Mouse (Mus musculus): ENCODE data around the gene Batf. TPM values are rescaled to one million over a fixed set of nuclear protein-coding genes. Genes with fewer than 3 reads are reported as not detected.
"Not testable (repeated sequence)": the region's sequence is repeated elsewhere in the genome, so short reads cannot be mapped to it uniquely, and the experiment has no call there.

Gene Batf
- polyA plus RNA-seq, 1 experiment from 2014 or later, result 7.6 TPM

DNA sequence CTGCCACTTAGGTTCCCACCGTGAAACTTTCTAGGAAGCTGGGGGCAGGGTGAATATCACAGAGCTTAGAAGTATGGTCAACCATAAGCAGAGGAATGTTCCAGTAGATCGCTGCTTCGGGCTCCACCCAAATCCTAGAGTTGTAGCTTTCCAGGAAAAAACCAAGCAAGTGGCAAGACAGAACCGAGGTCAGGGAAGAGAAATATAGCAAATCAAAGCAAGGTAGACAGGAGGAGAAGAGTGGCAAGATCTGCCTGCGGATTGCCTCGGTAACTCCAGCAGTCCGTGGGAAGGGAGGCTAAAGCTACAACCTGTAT is 706 bp downstream of the Batf start:
- H3K4me3 ChIP-seq, result peak overlapping the region; percentile 38
- H3K27ac ChIP-seq, result no peak overlapping the region
- H3K9ac ChIP-seq, result peak overlapping the region; percentile 62; the same call in 1 of the 2 replicates
- no peak for ATAC-seq (ENCODE audit: insufficient number of reproducible peaks, insufficient read depth, low FRiP score, low TSS enrichment, low read depth)
- peak overlapping the region; percentile 64 for H3K4me2 ChIP-seq
- no peaks in the 10 kb centered on the region for H3K36me3 ChIP-seq
- peaks cover 19% of the 10 kb centered on the region for H3K4me1 ChIP-seq
- peaks cover 6% of the 10 kb centered on the region; the same call in 1 of the 2 replicates for H3K27me3 ChIP-seq
- 63% methylated on average over 7 of the region's 7 CpGs for WGBS
- no peaks in the 10 kb centered on the region for H3K9me3 ChIP-seq

DNA sequence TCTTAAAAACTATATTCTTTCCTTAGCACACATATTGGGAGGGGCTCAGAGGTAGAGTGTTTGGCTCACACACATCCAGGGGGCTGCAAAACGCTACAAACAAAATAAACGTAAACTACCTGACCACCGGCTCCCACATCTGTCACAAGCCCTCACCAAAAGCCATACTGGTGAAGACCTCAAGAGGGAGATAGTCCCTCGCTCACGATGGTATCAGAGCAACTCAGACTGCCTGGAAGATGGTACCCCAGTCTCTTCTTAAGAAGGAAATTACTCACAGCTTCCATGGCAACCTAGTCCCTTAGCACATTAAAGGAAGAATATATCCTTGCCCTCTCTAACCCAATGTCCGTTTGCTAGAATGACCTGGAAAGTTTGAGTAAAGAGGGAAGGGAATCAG is 1.4 kb downstream of the Batf start:
- Histone ChIP-seq H3K27ac (no peak overlapping the region), H3K4me2 (no peak overlapping the region), H3K4me3 (no peak overlapping the region), H3K9me3 (no peaks in the 10 kb centered on the region), H3K4me1 (peaks cover 19% of the 10 kb centered on the region), H3K9ac (no peak overlapping the region), H3K36me3 (no peaks in the 10 kb centered on the region), H3K27me3 (peaks cover 6% of the 10 kb centered on the region; the same call in 1 of the 2 replicates)
- no peak for ATAC-seq (ENCODE audit: insufficient number of reproducible peaks, insufficient read depth, low FRiP score, low TSS enrichment, low read depth)
- 78% methylated on average over 6 of the region's 6 CpGs for WGBS

- H3K4me3 ChIP-seq, result no peak overlapping the region
- no peaks in the 10 kb centered on the region for H3K9me3 ChIP-seq
- no peaks in the 10 kb centered on the region for H3K36me3 ChIP-seq
- 92% methylated on average over 2 of the region's 2 CpGs for WGBS
- no peak overlapping the region for H3K9ac ChIP-seq
- H3K4me2 ChIP-seq, result no peak overlapping the region
- ATAC-seq (ENCODE audit: insufficient number of reproducible peaks, insufficient read depth, low FRiP score, low TSS enrichment, low read depth), result no peak
- H3K4me1 ChIP-seq, result peaks cover 3% of the 10 kb centered on the region
- no peak overlapping the region for H3K27ac ChIP-seq
- no peaks in the 10 kb centered on the region for H3K27me3 ChIP-seq
Measured at GRCm38 (mm10) chr12:85695787-85696186, 9.3 kb downstream of the Batf start.

DNA sequence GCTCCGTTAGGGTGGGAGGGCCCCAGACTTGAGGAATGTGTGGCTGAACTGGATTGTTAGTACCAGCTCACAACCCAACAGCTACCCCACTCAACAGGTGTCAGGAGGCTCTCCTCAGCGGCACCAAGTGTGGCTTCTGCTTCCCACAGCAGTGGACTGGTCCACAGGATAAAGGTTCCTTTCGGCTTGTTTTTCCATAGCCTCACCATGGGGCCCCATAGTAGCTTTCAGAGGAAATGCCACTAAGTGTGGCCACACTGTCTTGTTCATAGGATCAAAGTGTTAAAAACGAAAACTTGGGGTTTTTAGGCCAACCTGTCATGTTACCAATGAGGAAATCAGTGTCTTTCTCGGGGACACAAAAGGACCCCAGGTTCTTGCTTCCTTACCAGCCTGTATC is 10.0 kb downstream of the Batf start:
- Histone ChIP-seq H3K9me3 (no peaks in the 10 kb centered on the region), H3K4me3 (no peak overlapping the region), H3K4me2 (no peak overlapping the region), H3K27me3 (no peaks in the 10 kb centered on the region), H3K4me1 (peaks cover 3% of the 10 kb centered on the region), H3K36me3 (no peaks in the 10 kb centered on the region), H3K27ac (no peak overlapping the region), H3K9ac (no peak overlapping the region)
- 85% methylated on average over 5 of the region's 5 CpGs for WGBS
- ATAC-seq (ENCODE audit: insufficient number of reproducible peaks, insufficient read depth, low FRiP score, low TSS enrichment, low read depth), result no peak

DNA sequence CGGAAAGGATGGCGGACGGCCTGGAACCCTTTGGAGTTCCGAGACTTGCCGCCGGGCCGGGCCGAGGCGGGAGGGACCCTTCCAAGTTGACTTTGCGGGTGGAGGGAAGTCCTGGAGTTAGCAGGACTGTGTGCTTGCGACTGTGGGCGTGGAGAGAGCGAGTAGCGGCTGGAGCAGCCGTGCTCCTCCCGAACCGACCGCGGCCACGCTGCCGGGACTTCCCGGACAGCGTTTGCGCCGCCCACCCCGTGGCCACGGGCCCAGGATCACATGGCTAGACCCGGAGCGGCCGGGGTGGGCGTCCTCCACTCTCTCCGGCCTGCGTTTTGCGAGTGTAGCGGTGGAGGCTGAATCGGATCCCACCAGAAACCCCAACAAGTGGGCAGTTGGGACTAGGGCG is 11.7 kb downstream of the Batf start:
- H3K4me1 ChIP-seq, H3K36me3 ChIP-seq, H3K27ac ChIP-seq, H3K9ac ChIP-seq, H3K27me3 ChIP-seq, H3K9me3 ChIP-seq: not testable (repeated sequence)
- peak overlapping the region; percentile 47 for H3K4me2 ChIP-seq
- peak overlapping the region; percentile 30 for H3K4me3 ChIP-seq
- peak; percentile 76; the same call in 1 of the 2 replicates for ATAC-seq (ENCODE audit: insufficient number of reproducible peaks, insufficient read depth, low FRiP score, low TSS enrichment, low read depth)
- 32% methylated on average over 13 of the region's 37 CpGs for WGBS

DNA sequence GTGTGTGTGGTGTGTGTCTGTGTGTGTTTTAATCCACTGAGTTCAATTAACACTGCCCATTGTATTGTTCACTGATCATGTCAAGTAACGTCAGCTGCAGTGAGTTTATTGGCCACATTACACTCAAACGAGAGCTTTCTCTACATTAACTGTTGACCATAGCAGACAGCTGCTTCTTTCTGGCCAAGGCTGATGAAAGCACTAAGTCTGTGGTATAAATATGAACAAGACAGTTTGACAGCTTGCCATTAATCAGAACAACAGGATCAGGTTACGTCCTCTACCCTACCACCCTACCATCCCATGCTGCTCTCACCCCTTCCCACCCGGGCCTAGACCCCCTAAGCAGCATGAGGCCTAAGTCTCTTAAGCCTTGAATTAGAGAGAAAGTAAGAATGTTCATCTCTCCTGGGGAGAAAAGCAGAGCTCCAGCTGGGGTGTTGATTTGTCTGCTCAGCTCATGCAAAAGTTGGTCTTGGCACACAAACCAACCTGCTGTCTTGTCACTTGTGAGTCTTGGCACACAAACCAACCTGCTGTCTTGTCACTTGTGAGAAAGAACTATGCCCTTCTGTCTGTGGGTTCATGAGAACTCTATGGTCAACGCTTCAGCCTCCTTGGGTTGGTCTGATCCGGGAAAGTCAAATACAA is 13.8 kb downstream of the Batf start:
- no peak overlapping the region for H3K4me3 ChIP-seq
- no peaks in the 10 kb centered on the region for H3K36me3 ChIP-seq
- no peak overlapping the region for H3K9ac ChIP-seq
- no peaks in the 10 kb centered on the region for H3K9me3 ChIP-seq
- H3K4me1 ChIP-seq, result peaks cover 10% of the 10 kb centered on the region
- H3K27ac ChIP-seq, result no peak overlapping the region
- 68% methylated on average over 6 of the region's 6 CpGs for WGBS
- no peak overlapping the region for H3K4me2 ChIP-seq
- no peak for ATAC-seq (ENCODE audit: insufficient number of reproducible peaks, insufficient read depth, low FRiP score, low TSS enrichment, low read depth)
- H3K27me3 ChIP-seq, result no peaks in the 10 kb centered on the region

GRCm38 (mm10) chr12:85700842-85701223 is 14.4 kb downstream of the Batf start:
- peaks cover 16% of the 10 kb centered on the region for H3K4me1 ChIP-seq
- H3K27me3 ChIP-seq, result 0 out of 2 replicates have a peak, but pooled peaks cover under 1% of the 10 kb centered on the region
- H3K36me3 ChIP-seq, result no peaks in the 10 kb centered on the region
- no peak overlapping the region for H3K27ac ChIP-seq
- no peaks in the 10 kb centered on the region for H3K9me3 ChIP-seq
- no peak for ATAC-seq (ENCODE audit: insufficient number of reproducible peaks, insufficient read depth, low FRiP score, low TSS enrichment, low read depth)
- H3K9ac ChIP-seq, result no peak overlapping the region
- no peak overlapping the region for H3K4me3 ChIP-seq
- no peak overlapping the region for H3K4me2 ChIP-seq
- 87% methylated on average over 7 of the region's 7 CpGs for WGBS

DNA sequence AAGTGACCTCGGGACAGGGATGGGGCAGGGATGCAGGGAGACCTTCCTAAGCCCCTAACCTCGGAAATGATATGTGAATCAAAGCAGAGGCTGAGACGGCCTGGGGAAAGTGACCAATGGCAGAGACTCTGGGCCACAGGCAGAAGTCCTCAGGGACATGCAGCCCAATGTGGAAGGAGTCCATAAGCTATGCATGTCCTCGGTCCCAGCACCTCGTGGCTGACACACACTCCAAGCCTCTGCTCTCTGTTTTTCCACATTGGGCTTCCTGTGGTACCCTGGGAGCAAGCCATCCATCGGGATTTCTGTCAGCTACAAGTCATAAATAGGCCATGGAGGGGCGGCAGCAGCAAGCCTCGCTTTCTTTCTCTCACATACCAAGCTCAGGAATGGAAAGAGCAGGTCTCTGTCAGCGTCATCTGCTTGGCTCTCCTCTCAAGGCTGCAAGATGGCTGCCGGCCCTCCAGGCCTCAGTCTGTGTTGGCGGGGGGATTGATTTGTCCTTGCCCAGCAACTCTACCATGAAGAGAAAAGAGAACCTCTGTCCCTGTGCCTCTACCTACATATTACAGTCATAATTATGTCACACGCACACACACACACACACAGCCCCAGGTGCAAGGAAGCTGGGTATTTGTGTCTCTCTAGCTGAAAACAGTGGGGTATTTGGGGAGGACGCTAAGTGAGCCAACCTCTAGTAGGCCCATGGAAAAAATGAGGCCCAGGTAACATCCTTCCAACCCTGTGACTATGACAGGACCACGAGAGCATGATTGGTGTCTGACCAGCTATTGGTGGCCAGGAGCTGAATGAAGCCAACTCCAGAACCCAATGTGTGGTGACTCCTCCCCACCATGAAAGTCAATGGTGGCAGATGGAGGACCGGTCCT is 15.9 kb downstream of the Batf start:
- WGBS, result 83% methylated on average over 15 of the region's 15 CpGs
- no peak overlapping the region for H3K9ac ChIP-seq
- no peak overlapping the region for H3K27ac ChIP-seq
- peaks cover 13% of the 10 kb centered on the region for H3K27me3 ChIP-seq
- H3K36me3 ChIP-seq, result no peaks in the 10 kb centered on the region
- H3K9me3 ChIP-seq, result no peaks in the 10 kb centered on the region
- H3K4me2 ChIP-seq, result no peak overlapping the region
- no peak overlapping the region for H3K4me3 ChIP-seq
- ATAC-seq (ENCODE audit: insufficient number of reproducible peaks, insufficient read depth, low FRiP score, low TSS enrichment, low read depth), result no peak
- peaks cover 27% of the 10 kb centered on the region for H3K4me1 ChIP-seq

GRCm38 (mm10) chr12:85703507-85703906 is 17.0 kb downstream of the Batf start:
- H3K36me3 ChIP-seq, result no peaks in the 10 kb centered on the region
- no peak overlapping the region for H3K9ac ChIP-seq
- H3K4me2 ChIP-seq, result no peak overlapping the region
- ATAC-seq (ENCODE audit: insufficient number of reproducible peaks, insufficient read depth, low FRiP score, low TSS enrichment, low read depth), result no peak
- no peak overlapping the region for H3K4me3 ChIP-seq
- no peak overlapping the region for H3K27ac ChIP-seq
- peaks cover 16% of the 10 kb centered on the region for H3K27me3 ChIP-seq
- H3K9me3 ChIP-seq, result no peaks in the 10 kb centered on the region
- H3K4me1 ChIP-seq, result peaks cover 27% of the 10 kb centered on the region
- 60% methylated on average over 3 of the region's 3 CpGs for WGBS

- Histone ChIP-seq H3K4me2 (peak overlapping the region; percentile 72; the same call in 1 of the 2 replicates), H3K4me1 (peaks cover 27% of the 10 kb centered on the region), H3K9me3 (no peaks in the 10 kb centered on the region), H3K36me3 (no peaks in the 10 kb centered on the region), H3K9ac (no peak overlapping the region), H3K27me3 (peaks cover 16% of the 10 kb centered on the region), H3K27ac (0 out of 2 replicates have a peak overlapping the region, but pooled peaks have one; percentile 16), H3K4me3 (no peak overlapping the region)
- no peak for ATAC-seq (ENCODE audit: insufficient number of reproducible peaks, insufficient read depth, low FRiP score, low TSS enrichment, low read depth)
- 62% methylated on average over 7 of the region's 7 CpGs for WGBS
Measured at GRCm38 (mm10) chr12:85704566-85704965, 18.1 kb downstream of the Batf start.

DNA sequence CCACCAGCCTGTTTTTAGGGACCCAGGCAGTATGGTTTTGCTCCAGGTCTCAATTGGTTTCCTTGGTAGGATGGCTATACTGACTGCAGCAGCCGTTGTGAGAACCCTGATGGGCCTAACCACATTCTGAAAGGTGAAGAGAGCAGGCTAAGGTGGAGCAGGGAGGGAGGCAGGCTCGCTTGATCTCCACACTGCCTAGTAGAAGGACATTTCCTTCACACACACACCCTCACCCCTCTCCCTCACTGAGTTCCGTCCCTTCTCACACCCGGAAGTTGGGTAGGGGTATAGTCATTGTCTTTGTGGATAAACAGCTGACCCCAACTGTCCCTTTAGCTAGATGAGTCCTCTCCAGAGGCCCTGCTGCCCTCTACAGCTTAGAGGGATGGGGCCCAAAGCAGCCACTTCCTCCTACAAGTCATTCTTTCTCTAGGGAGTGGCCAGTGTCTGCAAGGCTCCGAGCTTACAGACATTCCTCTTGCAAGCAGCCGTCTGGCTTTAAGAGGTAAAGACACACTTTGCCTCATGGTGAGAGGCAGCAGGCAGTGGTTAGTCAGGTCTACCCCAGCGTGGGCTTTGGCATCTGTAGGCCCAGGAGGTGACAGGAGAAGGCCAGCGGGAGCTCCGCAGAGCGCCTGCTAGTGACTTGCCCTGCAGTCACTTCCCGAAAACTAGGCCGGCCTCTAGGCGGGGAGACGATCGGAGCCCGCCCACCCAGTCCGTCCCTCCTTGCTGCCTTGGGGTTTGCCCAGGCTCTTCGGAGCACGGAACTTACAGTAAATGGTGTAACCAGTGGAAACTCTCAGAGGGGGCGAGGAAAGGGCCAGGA is 18.7 kb downstream of the Batf start:
- ATAC-seq (ENCODE audit: insufficient number of reproducible peaks, insufficient read depth, low FRiP score, low TSS enrichment, low read depth), result peak; percentile 62; the same call in 1 of the 2 replicates

More for the DNA sequence above, 18.7 kb downstream of the Batf start:
- peak overlapping the region; percentile 62 for H3K9ac ChIP-seq
- peak overlapping the region; percentile 72 for H3K4me2 ChIP-seq
- H3K9me3 ChIP-seq, result no peaks in the 10 kb centered on the region
- peaks cover 27% of the 10 kb centered on the region for H3K4me1 ChIP-seq
- 0 out of 2 replicates have a peak overlapping the region, but pooled peaks have one; percentile 16 for H3K27ac ChIP-seq
- no peaks in the 10 kb centered on the region for H3K36me3 ChIP-seq
- peak overlapping the region; percentile 44 for H3K4me3 ChIP-seq
- 10% methylated on average over 20 of the region's 20 CpGs for WGBS
- peaks cover 16% of the 10 kb centered on the region for H3K27me3 ChIP-seq
